Mouse (Mus musculus): Measurements from ENCODE around the gene Agap1.
A peak's percentile ranks its signal among the peaks of the same experiment; 100 is the strongest.
"Not testable (repeated sequence)": the region's sequence is repeated elsewhere in the genome, so short reads cannot be mapped to it uniquely, and the experiment has no call there.

Agap1 gene

DNA sequence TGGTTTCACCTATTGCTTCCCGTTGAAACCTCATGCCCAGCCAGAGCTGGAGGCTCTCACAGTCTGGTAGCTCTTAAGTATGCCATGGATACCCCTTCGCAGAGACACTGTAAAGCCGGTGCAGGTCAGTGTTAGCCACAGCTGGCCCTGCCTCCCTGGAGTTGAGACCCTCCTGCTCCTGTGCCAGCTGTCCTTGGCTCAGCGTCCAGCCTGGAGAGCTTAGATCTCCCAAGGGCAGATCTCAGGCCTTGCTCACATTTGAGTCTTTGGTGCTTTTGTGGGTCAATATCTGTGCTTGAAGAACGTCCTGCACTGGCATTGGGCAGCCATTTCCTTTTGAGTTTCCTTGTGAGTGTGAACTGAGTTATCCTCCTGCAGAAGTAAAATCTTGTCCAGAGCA lies 7.3 kb downstream of the Agap1 start:
- no peak for DNase-seq

- peak; percentile 64 for DNase-seq
Measured at GRCm38 (mm10) chr1:89463138-89463537, 8.5 kb downstream of the Agap1 start.

GRCm38 (mm10) chr1:89465417-89466002 lies 10.9 kb downstream of the Agap1 start:
- no peak for DNase-seq

GRCm38 (mm10) chr1:89467321-89468069 lies 12.9 kb downstream of the Agap1 start:
- peak; percentile 94 for DNase-seq

- DNase-seq = no peak
Measured at GRCm38 (mm10) chr1:89468141-89468540, 13.5 kb downstream of the Agap1 start.

DNA sequence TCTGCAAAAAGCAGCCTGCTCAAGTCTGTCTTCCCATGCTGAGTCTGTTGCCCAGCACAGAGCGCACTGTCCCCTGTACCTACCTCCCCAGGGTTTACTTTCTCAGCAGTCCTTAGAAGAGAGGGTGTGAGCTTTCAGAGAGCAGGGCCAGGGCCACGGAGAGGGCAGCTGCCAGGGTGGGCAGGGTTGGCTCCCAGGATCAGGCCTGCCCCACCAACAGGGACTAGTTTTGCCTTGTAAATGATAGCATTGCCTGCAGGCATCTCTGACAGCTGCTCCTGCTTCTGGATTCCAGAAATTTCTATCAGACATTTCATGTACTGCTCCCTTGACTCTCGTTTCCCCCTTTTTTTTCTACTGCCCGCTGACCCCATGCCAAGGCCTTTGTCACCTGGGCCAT lies 16.8 kb downstream of the Agap1 start:
- no peak for DNase-seq

DNA sequence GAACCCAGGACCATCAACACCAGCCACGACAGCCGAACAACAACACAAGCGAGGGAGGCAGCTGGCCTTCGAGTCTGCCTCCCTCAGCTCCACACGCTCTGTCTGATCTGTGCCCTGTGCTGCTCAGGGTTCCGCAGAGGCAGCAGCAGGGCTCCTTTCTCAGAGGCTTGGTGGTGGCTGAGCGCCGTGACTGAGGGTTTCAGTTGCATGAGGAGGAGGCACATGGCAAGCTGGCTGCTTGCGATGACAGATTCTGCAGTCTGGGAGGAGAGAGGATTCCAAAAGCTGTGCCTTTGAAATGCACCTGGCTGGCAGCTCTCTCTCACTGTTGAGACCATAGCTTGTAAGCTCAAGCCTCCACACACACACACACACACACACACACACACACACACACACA lies 17.3 kb downstream of the Agap1 start:
- DNase-seq = no peak

GRCm38 (mm10) chr1:89473946-89474345 lies 19.3 kb downstream of the Agap1 start:
- DNase-seq = no peak

GRCm38 (mm10) chr1:89474853-89475252 lies 20.2 kb downstream of the Agap1 start:
- DNase-seq = no peak

- DNase-seq = no peak
Measured at GRCm38 (mm10) chr1:89477033-89477432, 22.4 kb downstream of the Agap1 start.

DNA sequence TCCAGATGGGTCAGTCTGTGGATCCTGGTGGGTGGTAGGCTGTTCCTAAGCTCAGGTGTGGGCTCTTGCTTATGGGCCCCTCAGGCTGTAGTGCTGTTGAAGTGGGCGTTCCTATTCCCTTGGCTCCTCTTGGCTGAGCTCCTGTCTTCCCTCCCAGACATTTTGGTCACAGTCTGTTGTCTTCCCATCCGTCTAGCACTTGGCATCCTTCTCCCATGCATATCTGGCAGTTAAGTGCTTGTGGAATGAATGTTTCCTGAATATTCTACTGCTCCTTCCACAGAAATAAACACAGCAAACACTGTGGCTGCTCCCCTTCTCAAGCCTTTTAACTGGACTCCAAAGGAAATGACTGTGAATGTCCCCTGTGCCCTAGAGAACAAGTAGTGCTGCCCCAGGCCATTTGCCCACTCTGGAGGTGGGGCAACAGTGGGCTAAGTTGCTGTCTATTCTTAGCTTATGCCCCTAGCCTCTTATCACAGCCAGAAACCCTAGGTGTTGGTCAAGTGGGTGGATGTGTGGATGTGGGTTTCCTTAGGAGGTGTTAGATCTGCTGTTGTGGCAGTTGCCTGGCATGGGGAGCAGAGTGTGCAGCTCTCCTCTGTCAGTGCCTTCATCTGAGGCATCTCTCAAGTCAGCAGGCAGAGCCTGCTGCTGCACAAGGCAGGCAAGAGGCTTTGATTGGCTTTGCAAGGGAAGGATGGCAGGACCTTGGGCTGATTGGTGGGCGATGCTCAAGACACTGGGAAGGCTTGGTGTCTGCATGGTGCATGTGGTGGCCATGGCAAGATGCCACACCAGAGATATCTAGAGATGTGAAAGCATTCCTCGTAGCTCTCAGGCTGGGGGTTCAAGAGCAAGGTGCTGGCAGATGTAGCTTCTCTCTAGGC lies 24.2 kb downstream of the Agap1 start:
- DNase-seq = peak; percentile 41

GRCm38 (mm10) chr1:89481154-89481553 lies 26.5 kb downstream of the Agap1 start:
- peak; percentile 85 for DNase-seq

- DNase-seq = no peak
Measured at GRCm38 (mm10) chr1:89482812-89483211, 28.2 kb downstream of the Agap1 start.

DNA sequence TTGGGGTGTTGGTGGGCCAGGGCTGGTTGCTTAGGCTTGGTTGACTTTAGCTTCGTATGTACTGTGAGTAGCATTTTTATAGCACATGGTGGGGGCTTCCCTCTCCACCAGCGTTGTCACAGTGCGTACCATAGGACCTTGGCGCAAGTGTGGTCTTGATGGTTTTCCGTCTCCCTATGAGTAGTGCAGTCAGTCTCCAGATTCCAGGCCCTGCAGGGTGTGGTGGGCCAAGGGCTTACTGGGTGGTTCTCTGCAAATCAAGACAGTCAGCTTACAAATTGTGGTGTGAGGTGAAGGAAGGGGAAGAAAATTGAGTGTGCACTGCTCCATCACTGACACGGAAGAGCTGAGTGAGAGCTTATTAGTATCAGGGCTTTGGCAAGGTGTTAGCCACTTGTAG lies 32.3 kb downstream of the Agap1 start:
- DNase-seq = no peak

- peak; percentile 36 for DNase-seq
Measured at GRCm38 (mm10) chr1:89489111-89489971, 34.7 kb downstream of the Agap1 start.

DNA sequence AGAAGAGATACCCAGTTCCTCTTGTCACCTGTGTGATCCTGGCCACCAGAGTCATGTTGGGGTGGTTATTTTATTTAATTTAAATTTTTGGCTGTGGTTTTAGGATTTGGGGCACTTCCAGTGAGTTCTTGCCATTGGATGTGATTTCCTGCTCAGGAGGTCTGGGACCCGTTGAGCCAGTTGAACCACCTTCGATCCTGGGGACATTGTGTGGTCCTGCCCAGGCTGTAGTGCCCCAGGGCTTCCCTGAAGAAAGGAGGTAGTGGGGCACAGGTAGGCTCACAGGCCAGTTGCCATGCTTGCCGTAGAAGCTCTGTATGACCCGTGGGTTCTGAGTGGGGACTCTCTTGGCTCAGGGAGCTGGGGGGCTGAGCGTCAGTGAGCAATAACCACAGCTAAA lies 38.6 kb downstream of the Agap1 start:
- no peak for DNase-seq

DNA sequence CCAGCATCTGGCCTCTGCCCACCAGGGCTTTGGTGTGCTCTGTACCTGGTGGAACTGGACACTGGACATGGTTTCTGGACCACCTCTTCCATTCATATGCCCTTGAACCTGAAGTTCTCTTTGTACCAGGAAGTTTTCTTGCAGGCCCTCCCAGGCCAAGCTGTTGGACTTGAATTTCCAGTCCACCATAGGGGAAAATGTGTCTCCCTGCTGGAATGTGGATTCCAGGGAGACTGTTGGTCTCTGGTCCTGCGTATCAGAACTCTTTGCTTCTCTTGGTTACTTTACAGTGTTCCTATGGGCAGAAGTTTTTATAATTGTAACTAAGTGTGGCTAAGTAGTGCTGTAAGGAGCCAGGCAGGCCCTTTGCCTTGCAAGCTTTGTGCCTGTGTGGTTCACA lies 40.2 kb downstream of the Agap1 start:
- no peak for DNase-seq

- DNase-seq = no peak
Measured at GRCm38 (mm10) chr1:89496204-89496603, 41.6 kb downstream of the Agap1 start.

GRCm38 (mm10) chr1:89500925-89501324 lies 46.3 kb downstream of the Agap1 start:
- no peak for DNase-seq

GRCm38 (mm10) chr1:89501346-89501745 lies 46.7 kb downstream of the Agap1 start:
- no peak for DNase-seq

DNA sequence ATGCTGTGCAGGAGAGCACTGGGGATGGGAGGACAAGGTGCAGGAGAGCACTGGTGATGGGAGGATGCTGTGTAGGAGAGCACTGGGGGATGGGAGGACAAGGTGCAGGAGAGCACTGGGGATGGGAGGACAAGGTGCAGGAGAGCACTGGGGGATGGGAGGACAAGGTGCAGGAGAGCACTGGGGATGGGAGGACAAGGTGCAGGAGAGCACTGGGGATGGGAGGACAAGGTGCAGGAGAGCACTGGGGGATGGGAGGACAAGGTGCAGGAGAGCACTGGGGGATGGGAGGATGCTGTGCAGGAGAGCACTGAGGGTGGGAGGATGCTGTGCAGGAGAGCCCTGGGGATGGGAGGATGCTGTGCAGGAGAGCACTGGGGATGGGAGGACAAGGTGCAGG lies 47.3 kb downstream of the Agap1 start:
- DNase-seq = not testable (repeated sequence)

DNA sequence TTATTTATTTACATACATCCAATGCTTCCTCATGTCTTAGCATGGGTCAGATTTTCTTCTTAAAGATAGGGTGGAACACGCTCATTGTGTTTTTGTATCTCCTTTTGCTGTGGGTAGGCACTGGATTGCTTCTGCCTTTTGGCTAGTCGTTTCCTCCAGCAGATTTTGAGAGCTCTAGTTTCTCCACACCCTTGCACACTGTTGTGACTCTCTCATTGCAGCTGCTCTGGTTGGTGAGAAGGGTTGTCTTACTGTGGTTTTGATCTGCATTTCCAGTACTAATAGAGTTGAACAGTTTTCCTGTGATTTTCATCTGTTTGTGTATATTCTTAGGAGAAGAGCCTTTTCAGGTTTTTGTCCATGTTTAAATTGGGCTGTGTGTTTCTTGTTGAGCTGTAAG lies 54.6 kb downstream of the Agap1 start:
- DNase-seq = no peak

Measured in lung, postnatal 10 days (tissue).